Mouse (Mus musculus): ENCODE data around the gene Lyrm1.

Lyrm1 gene

DNA sequence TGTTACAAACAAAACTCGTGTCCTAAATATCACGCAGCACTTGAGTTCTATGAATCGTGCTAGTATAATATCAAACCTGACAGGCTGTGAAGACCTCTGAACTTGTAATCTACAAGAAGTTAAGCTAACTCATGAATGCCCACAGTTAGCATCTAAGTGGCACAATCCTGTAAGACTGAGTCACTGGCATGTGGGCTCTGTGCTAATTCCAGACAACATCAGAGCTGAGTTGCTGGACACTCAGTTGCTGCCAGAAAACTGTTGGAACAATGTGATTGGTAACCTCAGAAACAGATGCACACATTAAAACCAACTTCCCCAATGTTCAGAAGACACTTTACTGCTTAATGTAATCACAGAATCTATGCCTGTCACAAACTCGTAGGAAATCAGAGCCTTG is 7.8 kb upstream of the Lyrm1 start:
- DNase-seq (ENCODE audit: low read depth, low spot score): no peak

DNA sequence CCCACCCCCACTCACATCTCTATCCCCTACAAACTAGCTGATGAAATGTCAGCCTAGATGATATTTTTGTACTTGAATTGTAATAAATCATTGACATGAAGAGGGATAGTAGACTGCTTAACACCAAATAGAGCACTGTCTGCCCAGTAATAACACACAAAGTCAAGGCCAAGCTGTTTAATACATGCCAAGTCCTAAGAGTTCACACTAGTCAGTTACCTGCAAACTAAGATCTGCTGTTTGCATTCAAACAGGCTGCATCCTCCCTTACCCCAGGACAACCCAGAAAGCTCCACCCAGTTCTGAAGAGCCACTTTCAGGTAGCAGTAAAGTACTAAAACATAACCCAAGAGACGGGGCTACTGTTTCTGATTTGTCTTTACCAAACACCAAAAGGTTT is 3.5 kb upstream of the Lyrm1 start:
- no peak for DNase-seq (ENCODE audit: low read depth, low spot score)

DNA sequence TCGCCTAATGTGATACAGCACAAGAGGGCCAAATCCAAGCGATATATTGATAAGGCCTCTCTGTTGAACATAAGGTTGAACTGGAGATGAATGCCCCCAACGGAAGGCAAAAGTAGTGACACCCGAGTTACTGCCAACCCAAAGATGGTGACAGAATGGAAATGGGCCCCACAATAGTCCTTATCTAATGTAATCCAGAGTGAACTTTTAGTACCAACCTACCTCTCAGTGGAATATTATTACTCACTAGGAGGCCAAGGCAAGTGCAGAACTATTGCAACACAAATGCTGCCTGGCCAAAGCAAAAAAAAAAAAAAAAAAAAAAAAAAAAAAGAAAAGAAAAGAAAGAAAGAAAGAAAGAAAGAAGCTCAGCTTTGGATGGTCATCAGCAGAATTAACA is 2.9 kb upstream of the Lyrm1 start:
- no peak for DNase-seq (ENCODE audit: low read depth, low spot score)

DNA sequence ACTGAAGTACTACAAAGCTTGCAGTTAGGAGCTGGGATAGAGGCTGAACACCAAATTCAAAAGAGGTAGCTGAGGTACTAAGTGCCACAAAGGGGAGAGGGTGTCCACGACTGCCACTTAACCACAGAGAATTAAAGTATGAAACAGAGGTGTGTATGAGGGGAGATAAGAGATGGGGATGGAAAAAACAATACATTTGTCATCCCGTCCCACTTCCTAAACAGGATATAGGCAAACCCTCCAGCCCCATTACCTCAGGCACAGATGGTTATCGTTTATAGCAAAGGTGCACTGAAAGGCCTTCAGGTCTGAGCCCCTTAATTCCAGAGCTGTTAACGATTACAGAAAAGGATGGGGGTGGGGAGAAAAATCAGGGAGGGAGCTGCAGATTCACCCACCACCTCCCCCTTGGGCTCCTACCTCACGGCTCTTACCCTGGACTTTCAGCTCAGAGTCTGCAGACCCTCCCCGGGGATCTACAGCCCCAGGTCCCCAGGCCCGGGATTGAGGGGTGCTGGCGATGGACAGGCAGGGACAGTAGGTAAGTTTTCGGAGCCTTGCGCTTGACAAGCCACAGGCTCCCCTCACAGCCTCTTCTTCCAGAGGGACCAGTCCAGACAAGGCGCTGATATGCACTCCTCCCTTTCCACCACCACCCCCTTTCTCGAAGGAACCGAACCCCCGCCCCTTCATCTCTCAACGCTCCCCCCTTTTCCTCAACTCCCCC is 680 bp upstream of the Lyrm1 start:
- no peak for DNase-seq (ENCODE audit: low read depth, low spot score)

DNA sequence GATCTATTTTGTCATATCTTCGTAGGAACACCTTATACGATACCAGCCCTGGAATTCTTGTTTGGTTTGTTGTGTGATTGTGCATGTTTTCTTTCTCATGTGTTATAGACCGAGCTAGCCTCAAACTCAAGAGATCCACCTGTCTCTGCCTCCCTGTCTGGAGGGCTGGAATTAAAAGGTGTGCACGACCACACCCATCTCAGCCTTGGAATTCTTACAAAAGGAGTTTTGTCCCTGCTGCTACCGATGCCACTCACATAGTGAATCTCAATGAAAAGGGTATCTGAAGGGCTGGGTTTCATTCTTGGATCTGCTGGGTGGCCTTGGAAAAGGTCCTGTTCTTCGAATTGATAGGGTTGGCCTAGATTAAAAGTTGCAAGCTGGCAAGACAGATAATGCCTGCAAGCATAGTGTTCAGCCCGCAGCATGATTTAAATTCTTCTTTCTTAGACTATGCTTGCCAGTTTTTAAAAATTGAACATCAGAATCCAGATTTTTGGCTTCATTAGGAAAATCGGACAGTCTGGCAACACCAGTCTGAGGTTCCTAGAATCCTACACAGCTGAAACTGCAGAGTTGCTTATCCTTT is 2.0 kb downstream of the Lyrm1 start:
- no peak for DNase-seq (ENCODE audit: low read depth, low spot score)

DNA sequence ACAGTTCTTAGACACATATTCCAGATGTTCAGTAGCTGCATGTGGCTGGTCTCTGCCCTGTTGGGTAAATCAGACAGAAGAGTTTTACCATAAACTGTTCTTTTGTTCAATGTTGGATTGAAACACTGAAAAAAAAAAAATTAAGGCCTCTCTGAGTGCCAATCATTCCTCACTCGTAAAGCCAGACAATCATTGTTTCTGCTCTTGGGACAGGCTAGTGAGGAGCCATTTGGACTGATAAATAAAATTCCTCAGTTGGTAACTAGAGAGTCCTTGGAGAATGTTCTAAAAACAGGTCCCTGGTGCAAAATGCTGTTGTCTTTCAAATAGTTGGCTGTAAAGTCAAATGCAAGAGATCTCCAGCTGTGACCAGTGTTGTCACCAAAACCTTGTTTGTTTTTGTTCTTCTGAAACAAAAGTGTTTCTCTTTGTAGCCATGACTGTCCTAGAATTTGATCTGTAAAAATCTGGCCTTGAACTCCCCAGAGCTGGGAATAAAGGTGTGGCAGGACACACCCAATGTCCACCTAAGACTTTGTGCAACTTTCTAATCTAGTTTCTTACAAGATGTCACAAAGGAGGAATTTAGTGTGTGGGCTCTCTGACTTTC is 2.7 kb downstream of the Lyrm1 start:
- DNase-seq (ENCODE audit: low read depth, low spot score): no peak

DNA sequence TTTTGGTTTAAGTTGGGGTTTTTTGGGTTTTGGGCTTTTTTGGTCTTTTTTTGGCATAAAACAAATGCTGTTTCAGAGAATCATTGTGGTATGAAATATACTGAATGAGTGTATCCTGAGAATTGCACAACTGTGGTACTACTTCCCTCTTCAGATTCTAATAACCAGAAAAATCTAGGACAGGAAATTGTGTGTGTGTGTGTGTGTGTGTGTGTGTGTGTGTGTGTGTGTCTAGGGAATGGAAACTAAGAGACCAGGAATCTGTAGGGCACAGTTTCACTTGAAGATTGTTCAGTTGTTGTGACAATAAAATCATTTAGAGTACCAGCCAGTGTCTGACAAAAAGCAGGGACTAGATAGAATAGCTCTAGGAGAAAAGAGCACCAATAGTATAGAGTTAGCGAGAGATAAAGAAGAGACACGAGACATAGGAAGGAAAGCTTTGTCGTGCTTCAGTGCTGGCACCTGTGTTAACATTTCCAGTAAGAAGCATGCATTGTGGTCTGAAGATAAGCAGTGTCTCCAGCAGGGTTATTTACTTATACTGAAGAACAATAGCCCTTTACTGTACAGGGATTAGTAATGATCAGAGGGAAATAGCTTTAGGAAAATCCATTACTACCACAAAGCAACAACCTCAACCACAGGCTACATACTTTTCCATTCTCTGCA is 3.9 kb downstream of the Lyrm1 start:
- no peak for DNase-seq (ENCODE audit: low read depth, low spot score)

DNA sequence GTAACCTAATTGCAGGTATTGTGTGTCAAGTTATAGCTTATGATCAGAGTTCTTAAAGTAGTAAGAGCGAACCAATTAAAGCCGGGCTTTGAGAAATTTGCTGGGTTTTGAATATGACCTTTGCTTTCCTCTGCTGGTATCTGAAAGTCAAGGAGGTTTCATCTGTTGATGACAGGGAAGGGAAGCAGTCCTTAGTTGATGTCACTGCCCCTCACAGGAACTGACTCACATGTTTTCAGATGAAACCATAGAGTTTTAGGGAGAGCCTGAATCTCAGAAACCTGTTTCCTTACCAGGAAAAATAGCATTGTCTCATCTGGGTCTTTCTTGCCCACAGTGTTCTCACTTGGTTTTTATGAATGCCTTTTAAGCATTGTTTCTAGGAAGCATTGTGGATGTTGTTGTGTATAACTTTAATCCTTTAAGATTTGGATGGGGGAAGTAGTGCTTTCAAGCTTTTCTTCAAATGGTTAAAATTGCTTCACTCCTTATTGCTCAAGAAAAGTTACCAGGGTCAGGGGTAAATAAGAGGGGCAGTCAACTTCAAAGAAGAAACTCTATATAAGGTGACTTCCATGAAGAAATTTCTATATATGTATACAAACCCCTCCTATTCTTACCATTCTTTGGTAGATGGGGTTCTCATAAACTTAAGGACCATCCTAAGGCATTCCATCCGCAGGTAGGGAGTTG is 11.0 kb downstream of the Lyrm1 start:
- no peak for DNase-seq (ENCODE audit: low read depth, low spot score)

DNA sequence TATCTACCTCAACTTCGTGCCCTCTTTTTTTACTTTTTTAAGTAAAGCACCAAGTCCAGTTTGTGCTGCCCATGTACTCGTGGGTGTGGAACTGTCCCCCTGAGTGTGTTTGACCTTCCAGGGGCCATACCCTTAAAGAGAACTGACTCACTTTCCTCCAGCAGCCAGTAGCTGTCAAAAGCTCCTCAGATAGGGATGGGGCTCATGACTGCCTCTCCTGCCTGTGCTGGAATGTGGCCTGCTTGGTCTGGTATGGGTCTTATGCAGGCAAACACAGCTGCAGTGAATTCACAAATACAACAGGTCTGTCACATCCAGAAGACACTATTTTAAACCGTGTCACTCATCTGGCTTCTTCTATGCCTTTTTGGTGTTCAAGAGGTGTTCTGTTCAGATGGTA is 16.1 kb downstream of the Lyrm1 start:
- DNase-seq (ENCODE audit: low read depth, low spot score): no peak

DNA sequence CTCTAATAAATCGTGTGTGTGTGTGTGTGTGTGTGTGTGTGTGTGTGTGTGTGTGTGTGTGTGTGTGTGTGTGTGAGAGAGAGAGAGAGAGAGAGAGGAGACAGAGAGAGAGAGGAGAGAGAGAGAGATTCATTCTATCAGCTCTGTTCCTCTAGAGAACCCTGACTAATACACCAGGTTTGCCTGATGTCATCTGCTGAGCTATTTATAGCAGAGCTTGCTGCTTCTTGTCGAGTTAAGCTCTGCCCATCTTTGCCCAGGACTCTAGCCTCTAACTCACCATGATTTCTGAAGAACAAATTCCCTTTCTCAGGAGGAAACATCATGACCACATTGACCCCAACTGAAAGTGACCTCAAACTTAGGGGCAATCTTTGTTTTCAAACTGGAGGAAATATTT is 24.8 kb downstream of the Lyrm1 start:
- DNase-seq (ENCODE audit: low read depth, low spot score): peak; percentile 49

DNA sequence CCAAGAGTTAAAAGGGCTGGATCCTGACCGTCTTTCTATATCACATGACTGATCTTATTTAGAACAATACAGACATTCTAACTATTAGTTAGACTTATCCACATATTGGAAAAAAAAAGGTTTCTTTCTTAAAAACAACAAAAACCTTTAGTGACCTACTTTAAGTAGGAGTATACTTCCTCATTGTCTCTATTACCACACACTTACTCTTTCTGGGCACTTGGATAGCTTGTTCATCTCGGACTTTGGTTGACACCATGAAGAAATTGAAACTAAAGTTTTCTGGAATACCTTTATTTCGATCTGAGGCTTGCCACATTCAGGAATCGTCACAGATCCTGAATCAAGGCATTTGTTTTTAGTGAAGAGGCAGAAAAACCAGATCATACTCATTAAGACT is 25.4 kb downstream of the Lyrm1 start:
- no peak for DNase-seq (ENCODE audit: low read depth, low spot score)

DNA sequence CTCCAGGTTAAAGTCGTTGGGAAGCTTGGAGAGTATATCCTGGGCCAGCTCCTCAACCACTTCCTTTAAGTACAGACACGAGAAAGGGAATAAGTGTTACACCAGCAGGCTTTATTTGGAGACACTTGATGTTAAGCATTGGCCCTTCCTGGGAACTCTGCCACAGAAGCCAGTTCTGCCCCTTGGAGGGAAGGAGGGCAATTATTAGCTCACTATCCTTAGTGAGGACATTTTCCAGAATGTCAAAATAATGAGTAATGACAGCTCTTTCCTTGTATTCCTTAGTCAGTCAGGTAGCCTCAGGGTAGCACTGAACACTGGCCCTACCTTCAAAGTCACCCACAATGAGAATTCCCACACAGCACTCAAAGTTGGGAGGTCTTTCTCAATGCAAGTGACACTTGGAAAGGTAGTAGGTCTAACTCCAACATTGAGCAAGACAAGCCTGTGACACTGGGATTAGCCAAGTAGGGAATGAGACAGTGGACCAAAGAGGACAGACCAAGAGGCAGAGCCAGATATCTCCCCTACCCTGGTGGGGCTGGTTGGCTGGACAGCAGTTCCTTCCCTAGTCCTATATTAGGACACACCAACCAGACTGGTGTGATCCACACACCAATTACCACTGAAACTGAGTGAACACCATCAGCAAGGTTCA is 33.3 kb downstream of the Lyrm1 start:
- no peak for DNase-seq (ENCODE audit: low read depth, low spot score)

DNA sequence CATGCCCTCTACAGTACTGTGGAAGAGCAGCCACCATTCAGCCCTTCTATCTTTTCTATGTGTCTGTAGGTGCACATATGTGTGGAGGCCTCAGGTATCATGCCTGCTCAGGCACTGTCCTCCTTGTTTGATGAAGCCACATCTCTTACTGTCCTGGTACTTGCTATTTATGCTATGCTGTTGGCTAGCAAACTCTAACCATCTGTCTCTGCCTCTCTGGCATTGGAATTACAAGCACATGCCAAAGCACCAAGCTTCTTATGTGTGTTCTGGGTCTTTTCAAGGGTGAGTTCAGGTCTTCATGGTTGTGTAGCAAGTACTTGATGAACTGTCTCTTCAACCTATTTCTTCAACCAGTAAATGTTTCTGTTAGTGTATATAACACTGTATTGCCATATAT is 40.7 kb downstream of the Lyrm1 start:
- DNase-seq (ENCODE audit: low read depth, low spot score): no peak

DNA sequence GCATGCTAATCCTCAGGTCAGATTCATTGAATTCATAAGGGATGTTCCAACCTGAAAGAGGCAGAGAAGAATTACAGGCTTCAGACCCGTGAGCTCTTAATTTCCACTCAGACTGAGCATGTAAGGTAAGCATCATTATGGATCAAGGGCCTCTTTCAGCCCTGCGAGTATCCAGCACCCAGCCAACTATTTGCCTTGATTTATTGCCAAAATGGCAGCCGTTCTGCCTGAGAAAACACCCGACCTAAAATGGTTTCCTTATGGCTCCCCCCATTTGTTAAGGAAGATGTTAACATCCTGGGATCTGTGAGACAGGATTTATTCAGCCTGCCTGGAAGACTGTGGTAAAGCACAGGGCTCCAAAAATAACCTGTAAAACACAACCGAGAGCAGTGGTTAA is 41.4 kb downstream of the Lyrm1 start:
- DNase-seq (ENCODE audit: low read depth, low spot score): no peak

DNA sequence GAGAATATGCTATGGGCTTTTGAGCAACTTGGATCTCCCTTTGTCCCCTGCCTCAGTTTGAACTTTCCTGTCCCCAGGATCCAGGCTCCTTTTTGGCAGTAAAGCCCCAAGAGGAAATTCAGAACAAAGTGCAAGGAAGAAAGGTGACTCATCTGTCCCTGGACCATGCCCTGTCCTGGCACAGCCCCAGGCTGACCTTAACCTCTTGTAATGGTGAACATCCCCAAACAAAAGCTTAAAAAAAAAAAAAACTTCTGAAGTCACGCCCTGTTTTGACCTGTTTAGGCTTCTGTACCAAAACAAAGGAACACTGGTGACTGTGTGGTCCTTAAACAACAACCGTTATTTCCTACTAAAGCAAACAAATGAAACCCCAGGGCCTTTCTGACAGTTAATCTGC is 45.9 kb downstream of the Lyrm1 start:
- no peak for DNase-seq (ENCODE audit: low read depth, low spot score)

DNA sequence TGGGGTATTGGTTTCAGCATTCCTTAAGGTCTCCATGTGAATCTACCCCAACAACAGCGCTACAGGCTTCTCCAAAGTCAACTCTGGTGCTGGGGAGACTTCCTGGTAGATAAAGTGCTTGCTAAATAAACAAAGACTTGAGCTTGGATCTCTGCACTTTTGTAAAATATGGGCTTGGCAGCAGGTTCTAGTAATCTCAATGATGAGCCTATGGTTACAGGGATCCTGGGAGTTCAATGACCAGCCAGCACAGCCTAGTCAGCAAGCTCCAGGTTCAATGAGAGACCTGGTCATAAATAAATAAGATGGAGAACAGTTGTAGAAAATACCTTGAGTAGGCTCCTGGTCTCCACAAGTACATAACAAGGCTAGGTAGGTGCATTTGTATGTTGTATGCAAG is 58.4 kb downstream of the Lyrm1 start:
- DNase-seq (ENCODE audit: low read depth, low spot score): no peak

DNA sequence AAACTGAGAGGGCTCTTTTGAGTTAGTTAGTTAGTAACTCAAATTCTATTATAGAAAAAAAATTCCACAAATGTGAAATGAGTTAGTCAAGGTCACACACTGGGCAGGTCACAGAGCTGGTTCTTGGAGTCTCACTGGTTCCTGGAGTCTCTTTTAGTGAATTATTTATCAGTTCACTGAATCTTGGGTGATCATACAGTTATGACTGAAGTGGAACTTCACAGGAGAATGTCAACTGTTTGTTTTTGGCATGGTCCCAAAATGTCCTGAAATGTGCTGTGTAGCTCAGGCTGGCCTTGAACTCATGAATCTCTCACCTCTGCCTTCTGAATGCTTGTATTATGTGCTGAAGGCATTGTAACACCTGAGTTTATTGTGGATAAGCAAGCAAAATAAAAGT is 61.8 kb downstream of the Lyrm1 start:
- no peak for DNase-seq (ENCODE audit: low read depth, low spot score)

DNA sequence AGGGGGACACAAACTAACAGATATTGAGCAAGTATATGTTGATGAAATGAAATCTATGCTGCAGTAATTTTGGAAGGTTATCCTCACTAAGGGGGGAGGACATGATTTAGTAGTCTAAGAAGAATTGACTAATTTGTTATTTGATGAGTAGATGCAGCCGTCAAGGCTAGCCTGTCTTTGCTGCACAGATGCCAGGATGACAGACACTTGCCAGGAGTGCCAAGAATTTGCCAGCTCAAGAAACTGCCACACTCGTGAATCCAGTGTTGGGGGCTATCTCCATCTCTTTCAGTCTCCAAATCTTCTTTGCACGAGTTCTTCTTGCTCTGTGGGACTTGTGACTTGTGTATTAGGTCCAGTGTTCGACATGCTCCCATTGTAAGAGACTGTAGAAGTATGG is 63.4 kb downstream of the Lyrm1 start:
- no peak for DNase-seq (ENCODE audit: low read depth, low spot score)

DNA sequence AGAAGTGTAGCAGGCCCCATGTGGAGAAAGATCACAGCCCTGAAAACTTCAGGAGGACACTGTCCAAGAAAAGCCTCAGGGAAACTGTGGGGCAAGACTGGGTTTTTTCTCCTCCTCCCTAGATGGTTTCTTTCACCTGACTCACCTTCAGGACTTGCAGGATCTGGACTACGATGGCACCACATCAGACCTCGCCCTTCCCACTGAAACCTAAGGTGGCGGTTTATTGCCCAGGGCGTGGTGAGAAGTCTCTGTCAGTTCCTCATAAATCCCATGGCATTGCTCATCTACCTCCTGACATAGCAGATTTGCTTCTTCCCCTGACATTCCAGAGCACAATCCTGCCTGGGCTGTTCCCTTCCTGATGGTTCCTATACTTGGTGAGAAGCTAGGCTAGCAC is 63.8 kb downstream of the Lyrm1 start:
- DNase-seq (ENCODE audit: low read depth, low spot score): no peak

DNA sequence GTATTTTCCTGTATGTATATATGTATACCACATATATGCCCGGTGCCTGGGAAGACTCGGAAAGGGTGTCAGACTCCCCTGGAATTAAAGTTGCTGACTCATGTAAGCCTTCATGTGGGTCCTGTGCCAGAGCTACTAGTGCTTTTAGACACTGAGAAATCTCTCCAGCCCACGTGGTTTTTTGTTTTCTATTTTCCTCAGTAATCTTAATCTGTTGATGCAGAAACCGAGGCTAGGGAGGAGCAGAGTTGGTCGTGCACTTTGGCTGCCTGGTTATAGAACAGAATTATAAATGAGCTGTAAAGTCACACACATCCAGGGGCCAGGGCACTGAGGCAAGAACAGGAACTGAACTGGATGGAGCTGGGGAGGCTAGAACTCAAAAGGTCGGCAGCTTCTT is 64.3 kb downstream of the Lyrm1 start:
- DNase-seq (ENCODE audit: low read depth, low spot score): no peak

DNA sequence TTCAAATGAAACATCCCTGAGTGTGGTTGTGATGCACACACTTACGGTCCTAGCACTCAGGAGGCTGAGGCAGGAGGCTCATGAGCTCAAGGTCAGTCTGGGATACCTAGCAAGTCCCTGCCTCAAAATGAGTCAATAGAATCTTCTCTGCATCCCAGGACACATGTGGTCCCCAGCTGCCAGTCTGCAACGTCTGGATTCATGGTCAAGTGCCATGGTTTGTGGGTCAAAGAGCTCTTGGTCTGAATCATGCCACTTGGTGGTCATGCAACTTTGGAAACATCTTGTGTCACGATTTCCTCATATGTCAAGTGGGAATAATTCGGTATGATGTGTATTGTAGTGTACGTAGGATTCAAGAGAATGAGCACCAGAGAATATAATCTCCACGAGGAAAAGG is 64.9 kb downstream of the Lyrm1 start:
- no peak for DNase-seq (ENCODE audit: low read depth, low spot score)

DNA sequence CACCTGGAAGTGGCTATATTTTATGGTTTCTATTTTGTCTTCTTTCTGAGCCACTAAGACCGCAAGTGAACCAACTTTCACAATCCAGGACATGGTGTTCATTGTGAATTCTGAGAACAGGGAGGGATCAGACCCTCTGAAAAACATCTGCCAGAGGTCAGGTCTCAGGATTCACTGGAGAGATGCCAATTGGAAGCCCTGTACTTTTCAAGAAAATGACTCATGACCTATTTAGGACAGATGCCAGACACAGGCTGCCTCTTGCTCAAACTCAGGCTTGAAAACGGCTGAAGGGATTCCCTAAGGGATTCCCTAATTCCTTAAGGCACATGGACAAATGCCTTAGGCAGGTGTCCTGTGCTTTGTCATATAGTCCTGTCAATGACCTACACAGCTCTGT is 65.4 kb downstream of the Lyrm1 start:
- no peak for DNase-seq (ENCODE audit: low read depth, low spot score)

Data from retina, adult 2 months (tissue).